Mouse (Mus musculus) hindbrain, embryonic 16.5 days (tissue): ENCODE measurements around the gene Tab1. TPM values are rescaled to one million over a fixed set of nuclear protein-coding genes. Genes with fewer than 3 reads are reported as not detected.

Experiments
- ATAC-seq: fragments of 200-750 bp; cut with Nextera tagmentation; 2 replicates; pipeline ENCODE4 v1.8.0; 2017; ENCODE audit warnings: moderate TSS enrichment, moderate library complexity
- H3K27ac ChIP-seq: fragments of 300-500 bp; sonication (generic); 2 replicates; pipeline ENCODE4 v1.5.1; 2014; ENCODE audit warnings: low read depth, mild to moderate bottlenecking, control low read depth, low read length, moderate library complexity
- H3K27me3 ChIP-seq: fragments of 300-500 bp; sonication (generic); replicated peaks from 2 replicates; pipeline ENCODE4 v1.6.1; 2014; ENCODE audit warnings: low read length; ENCODE audit not compliant: control insufficient read depth, insufficient read depth
- H3K36me3 ChIP-seq: fragments of 300-500 bp; sonication (generic); 2 replicates; pipeline ENCODE4 v1.6.1; 2014; ENCODE audit warnings: mild to moderate bottlenecking, low read length, moderate library complexity, mixed read lengths; ENCODE audit not compliant: control insufficient read depth, insufficient read depth
- H3K4me1 ChIP-seq: fragments of 300-500 bp; sonication (generic); 2 replicates; pipeline ENCODE4 v1.6.1; 2014; ENCODE audit warnings: low read depth, low read length; ENCODE audit not compliant: control insufficient read depth, insufficient read depth
- H3K4me2 ChIP-seq: fragments of 300-500 bp; sonication (generic); 2 replicates; pipeline ENCODE4 v1.6.1; 2014; ENCODE audit warnings: mild to moderate bottlenecking, low read length, control low read depth, moderate library complexity
- H3K4me3 ChIP-seq: fragments of 300-500 bp; sonication (generic); 2 replicates; pipeline ENCODE4 v1.5.1; 2014; ENCODE audit warnings: mild to moderate bottlenecking, low read length, control low read depth, moderate library complexity
- H3K9ac ChIP-seq: fragments of 300-500 bp; sonication (generic); 2 replicates; pipeline ENCODE4 v1.6.1; 2014; ENCODE audit warnings: low read depth, mild to moderate bottlenecking, control low read depth, low read length, moderate library complexity
- H3K9me3 ChIP-seq: fragments of 300-500 bp; sonication (generic); 2 replicates; pipeline ENCODE4 v1.6.1; 2014; ENCODE audit warnings: mild to moderate bottlenecking, low read length, moderate library complexity; ENCODE audit not compliant: control insufficient read depth
- WGBS: fragments of 180-500 bp; shearing (Covaris S2); extraction: QIAGEN DNeasy Blood & Tissue Kit; methylation state at CpG from one replicate; pipeline ENCODE4 v1.1.7; 2014; 5-methylcytosine and 5-hydroxymethylcytosine counted together
- polyA plus RNA-seq: library from polyadenylated mRNA; unstranded; fragments of >200 nt; fragmentation: Nextera tagmentation; extraction: Ambion mirVana; gene quantifications from 2 replicates; pipeline ENCODE4 v1.2.1, GENCODE M21; 2015

Tab1 gene
- polyA plus RNA-seq, 1 experiment from 2014 or later: 37.1 TPM

DNA sequence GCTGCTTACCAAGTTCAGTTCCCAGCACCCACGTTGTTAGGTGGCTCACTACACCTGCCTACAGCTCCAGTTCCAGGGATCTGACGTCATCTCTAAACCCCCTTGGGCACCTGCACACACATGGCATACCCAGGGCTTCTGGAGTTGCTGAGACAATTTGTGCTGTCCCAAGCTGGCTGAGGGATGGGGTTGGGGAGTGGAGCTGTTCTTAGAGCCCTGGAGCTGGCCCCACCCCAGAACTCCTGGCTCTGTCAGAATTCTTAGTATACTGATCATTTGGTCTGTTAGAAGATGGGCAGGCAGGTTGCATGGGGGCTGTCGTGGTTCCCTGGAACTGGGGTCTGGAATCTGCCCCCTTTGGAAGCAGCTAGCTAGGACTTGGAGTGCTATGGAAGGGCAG lies 32.7 kb upstream of the Tab1 start:
- H3K27ac ChIP-seq: no peak overlapping the region
- no peaks in the 10 kb centered on the region for H3K9me3 ChIP-seq
- H3K27me3 ChIP-seq: no peaks in the 10 kb centered on the region
- no peaks in the 10 kb centered on the region for H3K36me3 ChIP-seq
- H3K9ac ChIP-seq: no peak overlapping the region
- H3K4me3 ChIP-seq: no peak overlapping the region
- H3K4me1 ChIP-seq: peaks cover 24% of the 10 kb centered on the region
- H3K4me2 ChIP-seq: no peak overlapping the region
- WGBS: 81% methylated on average over 3 of the region's 3 CpGs
- no peak for ATAC-seq

DNA sequence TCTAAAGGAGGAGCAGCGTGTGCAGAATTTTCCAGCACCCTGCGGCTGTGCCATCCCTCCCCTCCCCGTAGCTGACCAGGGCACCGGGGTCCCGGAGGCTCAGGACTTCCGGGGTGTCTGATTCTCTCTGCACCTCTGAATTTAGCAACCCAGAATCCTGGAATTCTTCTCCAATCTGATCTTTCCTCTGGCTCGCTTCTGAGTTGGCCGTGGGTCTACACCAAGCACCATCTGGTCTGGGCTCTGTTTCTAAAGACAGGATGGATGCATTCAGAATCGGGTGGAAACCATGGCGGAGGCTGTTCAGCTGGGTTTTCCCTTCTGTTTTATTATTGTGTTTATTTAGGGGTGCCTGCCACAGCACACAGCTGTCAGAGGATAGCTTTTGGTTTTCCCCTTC lies 32.1 kb upstream of the Tab1 start:
- Histone ChIP-seq H3K4me2 (no peak overlapping the region), H3K9ac (no peak overlapping the region), H3K27me3 (no peaks in the 10 kb centered on the region), H3K4me1 (peaks cover 24% of the 10 kb centered on the region), H3K36me3 (no peaks in the 10 kb centered on the region), H3K9me3 (no peaks in the 10 kb centered on the region), H3K27ac (no peak overlapping the region), H3K4me3 (no peak overlapping the region)
- WGBS: 80% methylated on average over 10 of the region's 10 CpGs
- ATAC-seq: no peak

DNA sequence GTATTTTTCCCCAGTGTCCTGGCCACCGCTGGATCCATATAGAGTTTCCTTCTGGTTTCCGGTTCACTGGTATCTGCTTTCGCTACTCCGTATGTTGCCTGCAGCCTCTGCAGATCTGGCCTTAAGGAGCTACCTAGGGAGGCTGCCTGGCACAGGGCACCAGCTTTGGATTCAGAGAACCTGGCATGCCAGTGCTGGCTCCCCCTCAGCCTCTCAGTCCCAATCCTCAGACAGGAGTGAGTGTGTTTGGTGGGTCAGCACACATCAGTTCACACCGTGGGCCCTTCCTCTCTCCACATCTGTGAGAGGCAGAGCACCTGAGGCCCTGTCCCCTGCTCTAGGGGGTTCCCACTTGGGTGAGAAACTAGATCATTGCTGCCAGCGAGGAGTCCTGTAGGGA lies 31.4 kb upstream of the Tab1 start:
- WGBS: 71% methylated on average over 6 of the region's 6 CpGs
- H3K36me3 ChIP-seq: no peaks in the 10 kb centered on the region

DNA sequence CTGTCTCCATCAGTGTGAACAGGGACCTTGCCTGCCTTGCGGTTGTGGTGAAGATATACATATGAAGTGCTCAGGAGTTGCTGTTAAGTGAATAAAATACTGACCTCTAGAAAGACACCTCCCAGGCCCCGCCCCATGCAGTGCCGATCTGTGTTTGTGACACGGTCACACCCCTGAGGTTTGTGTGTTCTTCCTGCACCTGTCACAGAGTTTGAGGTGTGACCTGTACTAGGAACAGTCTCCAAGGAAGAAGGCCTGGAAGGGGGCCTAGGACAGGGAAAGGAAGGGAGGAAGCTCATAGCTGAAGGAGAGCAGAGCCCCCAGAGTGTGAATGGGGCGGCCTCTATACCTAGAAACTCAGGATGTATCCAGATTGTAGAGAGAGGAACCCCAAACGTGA lies 30.4 kb upstream of the Tab1 start:
- ATAC-seq: no peak
- no peak overlapping the region for H3K4me3 ChIP-seq
- no peaks in the 10 kb centered on the region for H3K9me3 ChIP-seq
- no peak overlapping the region for H3K9ac ChIP-seq
- H3K36me3 ChIP-seq: no peaks in the 10 kb centered on the region
- 87% methylated on average over 6 of the region's 6 CpGs for WGBS
- no peak overlapping the region for H3K4me2 ChIP-seq
- no peak overlapping the region for H3K27ac ChIP-seq
- H3K4me1 ChIP-seq: peaks cover 11% of the 10 kb centered on the region
- no peaks in the 10 kb centered on the region for H3K27me3 ChIP-seq

More for the DNA sequence above, 31.4 kb upstream of the Tab1 start:
- Histone ChIP-seq H3K27me3 (no peaks in the 10 kb centered on the region), H3K9ac (no peak overlapping the region), H3K4me3 (no peak overlapping the region), H3K27ac (no peak overlapping the region), H3K4me1 (peaks cover 20% of the 10 kb centered on the region), H3K4me2 (no peak overlapping the region), H3K9me3 (no peaks in the 10 kb centered on the region)
- no peak for ATAC-seq

DNA sequence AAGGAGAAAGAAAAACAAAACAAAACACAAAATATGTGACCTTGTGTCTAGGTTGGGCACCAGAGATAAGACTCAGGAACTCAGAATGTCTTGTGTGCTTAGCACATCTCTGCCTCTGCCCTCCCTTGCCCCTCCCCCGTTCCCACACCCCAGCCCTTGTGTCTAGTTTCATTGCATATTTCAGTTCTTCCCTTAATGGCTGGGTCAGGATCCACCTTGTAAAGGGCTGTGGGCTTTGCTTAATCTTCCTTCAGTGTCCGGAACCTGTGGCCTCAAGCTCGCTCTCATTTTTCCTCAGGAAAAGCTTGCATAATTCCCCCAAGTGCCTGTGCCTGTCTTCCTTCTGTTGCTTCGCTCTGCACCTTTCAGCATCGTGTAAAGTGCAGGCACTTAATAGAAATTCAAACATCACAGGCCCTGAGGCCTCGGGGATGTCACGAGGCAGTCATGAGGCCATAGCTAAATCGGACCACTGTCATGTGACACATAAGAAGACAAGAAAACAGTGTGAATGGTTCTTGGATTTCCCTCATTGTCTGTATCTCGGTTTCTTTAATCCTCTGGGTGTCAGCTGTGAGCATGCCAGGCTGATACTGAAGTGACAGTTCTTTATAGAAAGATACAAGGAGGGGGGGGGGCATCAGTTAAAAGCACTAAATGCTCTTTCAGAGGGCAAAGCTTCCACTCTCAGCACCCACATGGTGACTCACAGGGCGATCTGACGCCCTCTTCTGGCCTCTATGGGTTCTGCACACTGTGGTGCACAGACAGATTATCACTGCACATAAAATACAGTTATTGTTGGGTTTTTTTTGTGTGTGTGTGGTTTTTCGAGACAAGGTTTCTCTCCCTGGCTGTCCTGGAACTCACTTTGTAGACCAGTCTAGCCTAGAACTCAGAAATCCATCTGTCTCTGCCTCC lies 27.2 kb upstream of the Tab1 start:
- Histone ChIP-seq H3K36me3 (0 out of 2 replicates have a peak, but pooled peaks cover under 1% of the 10 kb centered on the region), H3K27ac (no peak overlapping the region), H3K4me2 (no peak overlapping the region), H3K4me1 (no peaks in the 10 kb centered on the region; the same call in 1 of the 2 replicates), H3K4me3 (no peak overlapping the region), H3K27me3 (no peaks in the 10 kb centered on the region), H3K9ac (no peak overlapping the region), H3K9me3 (no peaks in the 10 kb centered on the region)
- no peak for ATAC-seq
- WGBS: 69% methylated on average over 12 of the region's 12 CpGs

DNA sequence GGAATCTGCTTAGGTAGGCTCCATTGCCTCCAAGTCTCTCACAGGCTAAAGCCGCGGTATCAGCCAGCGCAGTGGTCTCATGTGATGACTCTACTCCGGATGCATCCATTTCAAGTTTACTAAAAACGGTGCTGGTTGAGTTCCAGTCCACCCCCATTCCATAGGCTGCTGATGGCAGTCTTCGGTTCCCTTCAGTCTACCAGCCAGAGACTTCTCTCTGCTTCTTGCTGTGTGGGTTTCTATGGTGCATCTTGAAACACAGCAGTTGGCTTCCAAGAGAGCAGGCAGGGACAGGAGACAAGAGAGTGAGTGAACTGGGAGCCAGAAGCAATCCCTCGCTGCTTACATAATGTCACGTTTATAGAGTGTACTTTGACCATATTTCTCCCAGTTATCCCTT lies 25.8 kb upstream of the Tab1 start:
- no peaks in the 10 kb centered on the region for H3K4me1 ChIP-seq
- no peak overlapping the region for H3K4me2 ChIP-seq
- peaks cover 9% of the 10 kb centered on the region; the same call in 1 of the 2 replicates for H3K36me3 ChIP-seq
- no peak overlapping the region for H3K4me3 ChIP-seq
- no peak overlapping the region for H3K9ac ChIP-seq
- WGBS: 92% methylated on average over 8 of the region's 8 CpGs
- H3K27me3 ChIP-seq: no peaks in the 10 kb centered on the region
- H3K9me3 ChIP-seq: no peaks in the 10 kb centered on the region
- ATAC-seq: no peak
- no peak overlapping the region for H3K27ac ChIP-seq

DNA sequence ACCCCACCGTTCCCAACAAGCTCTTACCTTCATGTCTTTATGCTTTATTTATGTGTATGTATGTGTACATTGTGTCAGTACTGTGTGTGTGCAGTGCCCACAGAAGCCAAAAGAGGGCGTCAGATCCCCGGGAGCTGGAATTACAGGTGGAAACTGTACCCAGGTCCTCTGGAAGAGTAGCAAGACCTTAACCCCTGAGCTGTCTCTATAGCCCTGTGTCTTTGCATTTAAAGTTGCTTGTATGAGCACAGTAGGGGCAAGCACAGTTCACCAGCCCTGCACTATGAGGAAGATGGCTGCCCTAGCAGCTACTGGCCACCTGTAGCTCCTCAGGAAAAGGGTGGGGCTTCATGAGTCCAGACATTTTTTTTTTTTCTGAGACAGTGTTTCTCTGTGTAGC lies 25.4 kb upstream of the Tab1 start:
- WGBS: 89% methylated on average over 3 of the region's 3 CpGs

DNA sequence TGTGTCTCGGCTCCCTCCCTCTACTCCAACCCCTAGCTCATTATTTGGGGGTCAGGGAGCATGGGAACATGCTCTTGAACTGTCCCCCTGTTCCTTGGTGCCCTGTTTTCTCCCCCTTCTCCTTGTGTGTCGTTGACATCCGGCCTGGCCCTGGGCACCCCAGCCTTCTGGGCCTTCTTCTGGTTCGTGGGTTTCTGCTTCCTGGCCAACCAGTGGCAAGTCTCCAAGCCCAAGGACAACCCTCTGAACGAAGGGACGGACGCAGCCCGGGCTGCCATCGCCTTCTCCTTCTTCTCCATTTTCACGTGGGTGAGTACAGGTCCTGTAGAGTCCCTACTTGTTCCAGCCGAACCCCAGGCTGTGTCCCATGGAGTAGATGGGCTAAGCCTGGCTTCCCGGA lies 21.5 kb upstream of the Tab1 start:
- Histone ChIP-seq H3K9ac (no peak overlapping the region), H3K4me3 (no peak overlapping the region), H3K4me1 (no peaks in the 10 kb centered on the region), H3K27me3 (no peaks in the 10 kb centered on the region), H3K27ac (no peak overlapping the region), H3K36me3 (peaks cover 25% of the 10 kb centered on the region), H3K9me3 (no peaks in the 10 kb centered on the region), H3K4me2 (no peak overlapping the region)
- no peak for ATAC-seq
- WGBS: 86% methylated on average over 12 of the region's 12 CpGs

More for the DNA sequence above, 25.4 kb upstream of the Tab1 start:
- no peak for ATAC-seq
- no peak overlapping the region for H3K4me2 ChIP-seq
- no peak overlapping the region for H3K9ac ChIP-seq
- no peak overlapping the region for H3K27ac ChIP-seq
- no peaks in the 10 kb centered on the region for H3K9me3 ChIP-seq
- no peaks in the 10 kb centered on the region for H3K4me1 ChIP-seq
- no peaks in the 10 kb centered on the region for H3K27me3 ChIP-seq
- peaks cover 13% of the 10 kb centered on the region; the same call in 1 of the 2 replicates for H3K36me3 ChIP-seq
- no peak overlapping the region for H3K4me3 ChIP-seq

DNA sequence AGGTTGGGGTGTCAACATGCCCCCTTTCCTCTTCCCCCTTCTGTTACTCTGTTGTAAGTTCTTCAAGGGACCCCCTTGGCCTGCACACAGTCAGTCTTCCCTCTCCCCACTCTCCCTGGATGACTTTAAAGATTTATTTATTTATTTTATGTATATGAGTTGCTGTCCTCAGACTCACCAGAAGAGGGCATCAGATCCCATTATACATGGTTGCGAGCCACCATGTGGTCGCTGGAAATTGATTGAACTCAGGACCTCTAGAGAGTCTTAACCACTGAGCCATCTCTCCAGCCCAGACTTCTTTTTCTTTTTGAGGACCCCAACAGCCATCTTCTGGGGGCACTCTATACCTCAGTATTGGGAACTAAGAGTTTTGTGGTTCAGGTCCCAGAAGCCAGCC lies 20.4 kb upstream of the Tab1 start:
- H3K27me3 ChIP-seq: no peaks in the 10 kb centered on the region
- H3K4me2 ChIP-seq: no peak overlapping the region
- H3K9ac ChIP-seq: no peak overlapping the region
- ATAC-seq: no peak
- H3K36me3 ChIP-seq: peaks cover 25% of the 10 kb centered on the region
- 52% methylated on average over 2 of the region's 2 CpGs for WGBS
- no peaks in the 10 kb centered on the region for H3K4me1 ChIP-seq
- no peak overlapping the region for H3K4me3 ChIP-seq
- H3K9me3 ChIP-seq: no peaks in the 10 kb centered on the region
- no peak overlapping the region for H3K27ac ChIP-seq
